Mouse (Mus musculus): Measurements from ENCODE around the gene Lefty2. TPM values are rescaled to one million over a fixed set of nuclear protein-coding genes. Genes with fewer than 3 reads are reported as not detected.

Gene Lefty2
- polyA plus RNA-seq, 1 experiment = not detected

GRCm38 (mm10) chr1:180905876-180906275 lies 13.0 kb downstream of the Lefty2 start:
- Histone ChIP-seq H3K4me2 (ENCODE audit: low read depth) (no peak overlapping the region), H3K27me3 (ENCODE audit: control insufficient read depth, insufficient read depth, insufficient read length) (no peaks in the 10 kb centered on the region), H3K36me3 (ENCODE audit: control insufficient read depth, insufficient read depth) (peaks cover 3% of the 10 kb centered on the region), H3K79me2 (ENCODE audit: control insufficient read depth, insufficient read depth) (peaks cover 17% of the 10 kb centered on the region), H3K4me3 (no peak overlapping the region), H3ac (ENCODE audit: control insufficient read depth, insufficient read length) (no peak overlapping the region)
- TF ChIP-seq MYOD1 (IDR thresholded peaks at IDR 0.05; ENCODE audit: control insufficient read depth in 1 of 3, insufficient read length in 2 of 3, low read depth in 2 of 3) = no peak
- no peak for TF ChIP-seq POLR2AphosphoS2 (IDR thresholded peaks at IDR 0.05; ENCODE audit: insufficient read length, low read depth)
- no peak for TF ChIP-seq REST (IDR thresholded peaks at IDR 0.05; ENCODE audit: insufficient read depth, insufficient read length)
- no peak for TF ChIP-seq E2F4 (IDR thresholded peaks at IDR 0.05; ENCODE audit: insufficient read depth)
- no peak for TF ChIP-seq USF1 (IDR thresholded peaks at IDR 0.05; ENCODE audit: low read depth)
- no peak for TF ChIP-seq TCF3 (IDR thresholded peaks at IDR 0.05; ENCODE audit: insufficient read length, low read depth)
- TF ChIP-seq SRF (IDR thresholded peaks at IDR 0.05; ENCODE audit: control insufficient read depth, insufficient read length, low read depth) = no peak
- TF ChIP-seq POLR2A (IDR thresholded peaks at IDR 0.05; ENCODE audit: insufficient read length, low read depth) = no peak
- TF ChIP-seq MYOG (IDR thresholded peaks at IDR 0.05; ENCODE audit: control insufficient read depth in 1 of 3, insufficient read depth in 1 of 3, insufficient read length in 2 of 3, low read depth in 2 of 3) = no peak
- TF ChIP-seq MAX (IDR thresholded peaks at IDR 0.05; ENCODE audit: low read depth) = no peak
- TF ChIP-seq CEBPB (IDR thresholded peaks at IDR 0.05; ENCODE audit: insufficient read depth, poor library complexity, severe bottlenecking) = no peak
- no peak for TF ChIP-seq TCF12 (IDR thresholded peaks at IDR 0.05; ENCODE audit: insufficient read depth, poor library complexity, severe bottlenecking)

- H3K79me2 ChIP-seq (ENCODE audit: control insufficient read depth, insufficient read depth) = peaks cover 17% of the 10 kb centered on the region
- H3K4me3 ChIP-seq = no peak overlapping the region
- H3ac ChIP-seq (ENCODE audit: control insufficient read depth, insufficient read length) = no peak overlapping the region
- peaks cover 3% of the 10 kb centered on the region for H3K36me3 ChIP-seq (ENCODE audit: control insufficient read depth, insufficient read depth)
- no peak overlapping the region for H3K4me2 ChIP-seq (ENCODE audit: low read depth)
- no peak for TF ChIP-seq POLR2AphosphoS2 (IDR thresholded peaks at IDR 0.05; ENCODE audit: insufficient read length, low read depth)
- TF ChIP-seq E2F4 (IDR thresholded peaks at IDR 0.05; ENCODE audit: insufficient read depth) = no peak
- TF ChIP-seq TCF3 (IDR thresholded peaks at IDR 0.05; ENCODE audit: insufficient read length, low read depth) = no peak
- no peak for TF ChIP-seq MAX (IDR thresholded peaks at IDR 0.05; ENCODE audit: low read depth)
- TF ChIP-seq CEBPB (IDR thresholded peaks at IDR 0.05; ENCODE audit: insufficient read depth, poor library complexity, severe bottlenecking) = no peak
- no peak for TF ChIP-seq SRF (IDR thresholded peaks at IDR 0.05; ENCODE audit: control insufficient read depth, insufficient read length, low read depth)
- no peak for TF ChIP-seq USF1 (IDR thresholded peaks at IDR 0.05; ENCODE audit: low read depth)
- TF ChIP-seq REST (IDR thresholded peaks at IDR 0.05; ENCODE audit: insufficient read depth, insufficient read length) = no peak
- TF ChIP-seq MYOG (IDR thresholded peaks at IDR 0.05; ENCODE audit: control insufficient read depth in 1 of 3, insufficient read depth in 1 of 3, insufficient read length in 2 of 3, low read depth in 2 of 3) = no peak
- no peak for TF ChIP-seq TCF12 (IDR thresholded peaks at IDR 0.05; ENCODE audit: insufficient read depth, poor library complexity, severe bottlenecking)
- no peak for TF ChIP-seq MYOD1 (IDR thresholded peaks at IDR 0.05; ENCODE audit: control insufficient read depth in 1 of 3, insufficient read length in 2 of 3, low read depth in 2 of 3)
- TF ChIP-seq POLR2A (IDR thresholded peaks at IDR 0.05; ENCODE audit: insufficient read length, low read depth) = no peak
- no peaks in the 10 kb centered on the region for H3K27me3 ChIP-seq (ENCODE audit: control insufficient read depth, insufficient read depth, insufficient read length)
These were observed 13.7 kb downstream of the Lefty2 start for GRCm38 (mm10) chr1:180906461-180907147.

GRCm38 (mm10) chr1:180911138-180911537 lies 18.2 kb downstream of the Lefty2 start:
- H3K4me2 ChIP-seq (ENCODE audit: low read depth) = no peak overlapping the region
- H3ac ChIP-seq (ENCODE audit: control insufficient read depth, insufficient read length) = no peak overlapping the region
- H3K4me3 ChIP-seq = no peak overlapping the region
- no peaks in the 10 kb centered on the region for H3K79me2 ChIP-seq (ENCODE audit: control insufficient read depth, insufficient read depth)
- TF ChIP-seq CEBPB (IDR thresholded peaks at IDR 0.05; ENCODE audit: insufficient read depth, poor library complexity, severe bottlenecking) (no peak), TCF3 (IDR thresholded peaks at IDR 0.05; ENCODE audit: insufficient read length, low read depth) (no peak), POLR2A (IDR thresholded peaks at IDR 0.05; ENCODE audit: insufficient read length, low read depth) (no peak), MYOD1 (IDR thresholded peaks at IDR 0.05; ENCODE audit: control insufficient read depth in 1 of 3, insufficient read length in 2 of 3, low read depth in 2 of 3) (no peak), USF1 (IDR thresholded peaks at IDR 0.05; ENCODE audit: low read depth) (no peak), MAX (IDR thresholded peaks at IDR 0.05; ENCODE audit: low read depth) (no peak), E2F4 (IDR thresholded peaks at IDR 0.05; ENCODE audit: insufficient read depth) (no peak), MYOG (IDR thresholded peaks at IDR 0.05; ENCODE audit: control insufficient read depth in 1 of 3, insufficient read depth in 1 of 3, insufficient read length in 2 of 3, low read depth in 2 of 3) (no peak), REST (IDR thresholded peaks at IDR 0.05; ENCODE audit: insufficient read depth, insufficient read length) (no peak), SRF (IDR thresholded peaks at IDR 0.05; ENCODE audit: control insufficient read depth, insufficient read length, low read depth) (no peak), POLR2AphosphoS2 (IDR thresholded peaks at IDR 0.05; ENCODE audit: insufficient read length, low read depth) (no peak), TCF12 (IDR thresholded peaks at IDR 0.05; ENCODE audit: insufficient read depth, poor library complexity, severe bottlenecking) (no peak)
- peaks cover 3% of the 10 kb centered on the region for H3K36me3 ChIP-seq (ENCODE audit: control insufficient read depth, insufficient read depth)
- no peaks in the 10 kb centered on the region for H3K27me3 ChIP-seq (ENCODE audit: control insufficient read depth, insufficient read depth, insufficient read length)

GRCm38 (mm10) chr1:180911653-180912287 lies 18.9 kb downstream of the Lefty2 start:
- Histone ChIP-seq H3K4me3 (no peak overlapping the region), H3K79me2 (ENCODE audit: control insufficient read depth, insufficient read depth) (no peaks in the 10 kb centered on the region), H3K4me2 (ENCODE audit: low read depth) (no peak overlapping the region), H3K27me3 (ENCODE audit: control insufficient read depth, insufficient read depth, insufficient read length) (no peaks in the 10 kb centered on the region), H3ac (ENCODE audit: control insufficient read depth, insufficient read length) (no peak overlapping the region), H3K36me3 (ENCODE audit: control insufficient read depth, insufficient read depth) (peaks cover 3% of the 10 kb centered on the region)
- TF ChIP-seq POLR2A (IDR thresholded peaks at IDR 0.05; ENCODE audit: insufficient read length, low read depth) (no peak), SRF (IDR thresholded peaks at IDR 0.05; ENCODE audit: control insufficient read depth, insufficient read length, low read depth) (no peak), CEBPB (IDR thresholded peaks at IDR 0.05; ENCODE audit: insufficient read depth, poor library complexity, severe bottlenecking) (no peak), MYOD1 (IDR thresholded peaks at IDR 0.05; ENCODE audit: control insufficient read depth in 1 of 3, insufficient read length in 2 of 3, low read depth in 2 of 3) (no peak), TCF12 (IDR thresholded peaks at IDR 0.05; ENCODE audit: insufficient read depth, poor library complexity, severe bottlenecking) (no peak), MAX (IDR thresholded peaks at IDR 0.05; ENCODE audit: low read depth) (no peak), POLR2AphosphoS2 (IDR thresholded peaks at IDR 0.05; ENCODE audit: insufficient read length, low read depth) (no peak), MYOG (IDR thresholded peaks at IDR 0.05; ENCODE audit: control insufficient read depth in 1 of 3, insufficient read depth in 1 of 3, insufficient read length in 2 of 3, low read depth in 2 of 3) (no peak), REST (IDR thresholded peaks at IDR 0.05; ENCODE audit: insufficient read depth, insufficient read length) (no peak), TCF3 (IDR thresholded peaks at IDR 0.05; ENCODE audit: insufficient read length, low read depth) (no peak), USF1 (IDR thresholded peaks at IDR 0.05; ENCODE audit: low read depth) (no peak), E2F4 (IDR thresholded peaks at IDR 0.05; ENCODE audit: insufficient read depth) (no peak)

Data from myocyte (in vitro differentiated cells).